ENCODE assay signal across 8 mouse cellular contexts in the genomic region with DNA sequence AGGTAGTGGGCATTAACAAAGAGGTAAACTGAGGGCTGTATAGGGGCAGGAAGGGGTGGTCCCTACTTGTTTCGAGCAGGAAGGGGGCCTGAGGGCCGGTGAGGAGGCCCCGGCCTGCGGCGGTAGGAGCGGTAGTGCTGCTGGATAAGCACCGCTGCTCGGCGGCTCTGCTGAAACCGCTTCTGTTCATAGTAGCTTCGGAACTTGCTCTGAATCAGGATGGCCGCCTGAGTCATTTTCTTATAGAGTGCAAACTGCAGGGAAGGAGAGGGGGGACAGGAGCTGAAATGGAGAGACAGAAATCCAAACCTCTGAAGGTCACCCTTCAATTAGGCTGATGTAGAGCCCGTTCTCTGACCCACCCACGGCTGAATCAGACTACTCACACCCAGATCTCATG. TPM values are rescaled to one million over a fixed set of nuclear protein-coding genes. Genes with fewer than 3 reads are reported as not detected.
DNase-seq lines count a peak whose midpoint lies in the region; ATAC-seq and TF ChIP-seq lines count a peak whose summit lies in the region.

No protein-coding gene starts in this region.

- ATAC-seq in lung, embryonic 14.5 days (ENCODE audit: insufficient read depth) = no peak
- no peak for ATAC-seq in hindbrain, embryonic 16.5 days
- no peak for ATAC-seq in midbrain, embryonic 12.5 days (ENCODE audit: low FRiP score, low read depth)

- H3K36me3 ChIP-seq in lung, embryonic 14.5 days (ENCODE audit: insufficient read depth) = peaks cover 46% of the 10 kb centered on the region
- peaks cover 53% of the 10 kb centered on the region for H3K36me3 ChIP-seq in embryonic facial prominence, embryonic 10.5 days (replicated peaks)
- H3K36me3 ChIP-seq in hindbrain, embryonic 16.5 days (ENCODE audit: control insufficient read depth, insufficient read depth, low read length) = peaks cover 5% of the 10 kb centered on the region; the same call in 1 of the 2 replicates
- H3K36me3 ChIP-seq in midbrain, embryonic 12.5 days = peaks cover 37% of the 10 kb centered on the region

- H3K27me3 ChIP-seq in lung, embryonic 14.5 days (ENCODE audit: insufficient read depth, low read length) = no peaks in the 10 kb centered on the region
- H3K27me3 ChIP-seq in embryonic facial prominence, embryonic 10.5 days (replicated peaks; ENCODE audit: low read depth, poor library complexity, severe bottlenecking) = no peaks in the 10 kb centered on the region
- no peaks in the 10 kb centered on the region for H3K27me3 ChIP-seq in hindbrain, embryonic 16.5 days (replicated peaks; ENCODE audit: control insufficient read depth, insufficient read depth, low read length)
- H3K27me3 ChIP-seq in midbrain, embryonic 12.5 days = no peaks in the 10 kb centered on the region

- H3K27ac ChIP-seq in lung, embryonic 14.5 days (ENCODE audit: low read depth) = peak overlapping the region; percentile 96
- peak overlapping the region; percentile 95 for H3K27ac ChIP-seq in embryonic facial prominence, embryonic 10.5 days (replicated peaks)
- peak overlapping the region; percentile 97 for H3K27ac ChIP-seq in hindbrain, embryonic 16.5 days (ENCODE audit: low read depth, low read length)
- peak overlapping the region; percentile 90 for H3K27ac ChIP-seq in midbrain, embryonic 12.5 days (replicated peaks)

- TF ChIP-seq POLR2A in lung, adult 2 months (IDR thresholded peaks at IDR 0.05; ENCODE audit: borderline replicate concordance, extremely low read depth, low read depth, low read length) = no peak

- H3K4me1 ChIP-seq in lung, embryonic 14.5 days (ENCODE audit: insufficient read depth) = 0 out of 2 replicates have a peak, but pooled peaks cover 7% of the 10 kb centered on the region
- peaks cover 4% of the 10 kb centered on the region; the same call in 1 of the 2 replicates for H3K4me1 ChIP-seq in lung, adult 2 months (ENCODE audit: control insufficient read depth, insufficient read depth, low read length)
- peaks cover 30% of the 10 kb centered on the region for H3K4me1 ChIP-seq in embryonic facial prominence, embryonic 10.5 days
- peaks cover 18% of the 10 kb centered on the region for H3K4me1 ChIP-seq in hindbrain, embryonic 16.5 days (ENCODE audit: control insufficient read depth, insufficient read depth, low read depth, low read length)
- peaks cover 27% of the 10 kb centered on the region for H3K4me1 ChIP-seq in midbrain, embryonic 12.5 days

- H3K4me2 ChIP-seq in lung, embryonic 14.5 days = peak overlapping the region; percentile 83
- H3K4me2 ChIP-seq in hindbrain, embryonic 16.5 days (ENCODE audit: low read length) = peak overlapping the region; percentile 86
- H3K4me2 ChIP-seq in midbrain, embryonic 12.5 days (replicated peaks) = peak overlapping the region; percentile 94

- TF ChIP-seq CTCF in lung, embryonic 14.5 days (IDR thresholded peaks at IDR 0.05; ENCODE audit: low read depth) = no peak
- TF ChIP-seq CTCF in lung, adult 2 months (IDR thresholded peaks at IDR 0.05; ENCODE audit: insufficient read depth, low read length) = no peak

- no peak for DNase-seq in lung, embryonic 14.5 days
- DNase-seq in lung, adult 2 months = no peak
- DNase-seq in embryonic facial prominence, embryonic 10.5 days (ENCODE audit: low spot score) = peak; percentile 39
- no peak for DNase-seq in urinary bladder, adult 18-20 months (ENCODE audit: low spot score in 2 of 2)
- DNase-seq in layer of hippocampus, postnatal 10 days (ENCODE audit: low spot score in 2 of 2) = no peak
- DNase-seq in embryo, embryonic 10 days (ENCODE audit: low spot score) = no peak

- H3K4me3 ChIP-seq in lung, embryonic 14.5 days (ENCODE audit: low read depth, low read length) = peak overlapping the region; percentile 53
- H3K4me3 ChIP-seq in lung, adult 2 months (replicated peaks; ENCODE audit: extremely low read depth, low read depth, low read length) = no peak overlapping the region
- peak overlapping the region; percentile 64 for H3K4me3 ChIP-seq in embryonic facial prominence, embryonic 10.5 days
- peak overlapping the region; percentile 64 for H3K4me3 ChIP-seq in hindbrain, embryonic 16.5 days (ENCODE audit: low read length)
- peak overlapping the region; percentile 67 for H3K4me3 ChIP-seq in midbrain, embryonic 12.5 days

- 36% methylated on average over 14 of the region's 14 CpGs for WGBS in lung, embryonic 14.5 days
- 57% methylated on average over 14 of the region's 14 CpGs for WGBS in lung, adult 2 months
- 45% methylated on average over 14 of the region's 14 CpGs for WGBS in embryonic facial prominence, embryonic 10.5 days
- WGBS in hindbrain, embryonic 16.5 days = 38% methylated on average over 14 of the region's 14 CpGs
- WGBS in midbrain, embryonic 12.5 days = 48% methylated on average over 14 of the region's 14 CpGs

- no peaks in the 10 kb centered on the region for H3K9me3 ChIP-seq in lung, embryonic 14.5 days (ENCODE audit: low read depth, low read length)
- H3K9me3 ChIP-seq in embryonic facial prominence, embryonic 10.5 days = no peaks in the 10 kb centered on the region
- H3K9me3 ChIP-seq in hindbrain, embryonic 16.5 days (ENCODE audit: control insufficient read depth, low read length) = no peaks in the 10 kb centered on the region
- H3K9me3 ChIP-seq in midbrain, embryonic 12.5 days = no peaks in the 10 kb centered on the region

- peak overlapping the region; percentile 58 for H3K9ac ChIP-seq in lung, embryonic 14.5 days
- peak overlapping the region; percentile 79 for H3K9ac ChIP-seq in hindbrain, embryonic 16.5 days (ENCODE audit: low read depth, low read length)
- H3K9ac ChIP-seq in midbrain, embryonic 12.5 days (replicated peaks) = peak overlapping the region; percentile 84

RNA-seq across cellular contexts. Expression of a gene that starts 1.3 kb away (rescaled TPM):
- 141 and 167 TPM in 2 replicates for polyA plus RNA-seq in lung, embryonic 14.5 days (2014; fragmentation: Nextera tagmentation; extraction: Ambion mirVana)
- 24.7 and 39.0 TPM in 2 replicates for polyA plus RNA-seq in lung, adult 2 months (2012; rRNA removed)
- 181 and 185 TPM in 2 replicates for polyA plus RNA-seq in embryonic facial prominence, embryonic 10.5 days (2016; fragmentation: Nextera tagmentation; extraction: Ambion mirVana)
- polyA plus RNA-seq in hindbrain, embryonic 16.5 days (2015; fragmentation: Nextera tagmentation; extraction: Ambion mirVana) = 151 and 161 TPM in 2 replicates
- polyA plus RNA-seq in midbrain, embryonic 12.5 days (2016; fragmentation: Nextera tagmentation; extraction: Ambion mirVana) = 156 and 160 TPM in 2 replicates
- 10 to 100 TPM; 52.8 to 53.9 TPM for total RNA-seq in layer of hippocampus, postnatal 10 days (2021)

RNA-seq across cellular contexts. Expression of a gene that starts 13.5 kb away (rescaled TPM):
- polyA plus RNA-seq in lung, embryonic 14.5 days (2014; fragmentation: Nextera tagmentation; extraction: Ambion mirVana) = 12.7 and 19.6 TPM in 2 replicates
- 19.6 and 97.3 TPM in 2 replicates for polyA plus RNA-seq in lung, adult 2 months (2012; rRNA removed)
- polyA plus RNA-seq in embryonic facial prominence, embryonic 10.5 days (2016; fragmentation: Nextera tagmentation; extraction: Ambion mirVana) = 72.9 and 88.4 TPM in 2 replicates
- polyA plus RNA-seq in hindbrain, embryonic 16.5 days (2015; fragmentation: Nextera tagmentation; extraction: Ambion mirVana) = 6.0 and 16.3 TPM in 2 replicates
- polyA plus RNA-seq in midbrain, embryonic 12.5 days (2016; fragmentation: Nextera tagmentation; extraction: Ambion mirVana) = 12.0 and 12.7 TPM in 2 replicates
- 10 to 100 TPM in 1 of 2 experiments, 1 to 10 TPM in 1; 5.1 to 10.5 TPM for total RNA-seq in layer of hippocampus, postnatal 10 days (2021)

RNA-seq across cellular contexts. Expression of a gene that starts 16.0 kb away (rescaled TPM):
- 2,124 and 2,138 TPM in 2 replicates for polyA plus RNA-seq in lung, embryonic 14.5 days (2014; fragmentation: Nextera tagmentation; extraction: Ambion mirVana)
- 933 and 1,129 TPM in 2 replicates for polyA plus RNA-seq in lung, adult 2 months (2012; rRNA removed)
- 2,153 and 2,165 TPM in 2 replicates for polyA plus RNA-seq in embryonic facial prominence, embryonic 10.5 days (2016; fragmentation: Nextera tagmentation; extraction: Ambion mirVana)
- polyA plus RNA-seq in hindbrain, embryonic 16.5 days (2015; fragmentation: Nextera tagmentation; extraction: Ambion mirVana) = 638 and 764 TPM in 2 replicates
- 1,047 and 1,099 TPM in 2 replicates for polyA plus RNA-seq in midbrain, embryonic 12.5 days (2016; fragmentation: Nextera tagmentation; extraction: Ambion mirVana)
- 100 to 1,000 TPM; 364 to 371 TPM for total RNA-seq in layer of hippocampus, postnatal 10 days (2021)

RNA-seq across cellular contexts. Expression of a gene that starts 17.4 kb away (rescaled TPM):
- polyA plus RNA-seq in lung, embryonic 14.5 days (2014; fragmentation: Nextera tagmentation; extraction: Ambion mirVana) = 15.3 and 16.2 TPM in 2 replicates
- polyA plus RNA-seq in lung, adult 2 months (2012; rRNA removed) = 33.1 and 35.7 TPM in 2 replicates
- polyA plus RNA-seq in embryonic facial prominence, embryonic 10.5 days (2016; fragmentation: Nextera tagmentation; extraction: Ambion mirVana) = 10.5 and 10.9 TPM in 2 replicates
- 26.3 and 31.5 TPM in 2 replicates for polyA plus RNA-seq in hindbrain, embryonic 16.5 days (2015; fragmentation: Nextera tagmentation; extraction: Ambion mirVana)
- 13.0 and 14.9 TPM in 2 replicates for polyA plus RNA-seq in midbrain, embryonic 12.5 days (2016; fragmentation: Nextera tagmentation; extraction: Ambion mirVana)
- 100 to 1,000 TPM; 183 to 189 TPM for total RNA-seq in layer of hippocampus, postnatal 10 days (2021)

RNA-seq across cellular contexts. Expression of a gene that starts 23.2 kb away (rescaled TPM):
- polyA plus RNA-seq in lung, embryonic 14.5 days (2014; fragmentation: Nextera tagmentation; extraction: Ambion mirVana) = 128 and 133 TPM in 2 replicates
- 83.6 and 113 TPM in 2 replicates for polyA plus RNA-seq in lung, adult 2 months (2012; rRNA removed)
- 135 and 137 TPM in 2 replicates for polyA plus RNA-seq in embryonic facial prominence, embryonic 10.5 days (2016; fragmentation: Nextera tagmentation; extraction: Ambion mirVana)
- polyA plus RNA-seq in hindbrain, embryonic 16.5 days (2015; fragmentation: Nextera tagmentation; extraction: Ambion mirVana) = 185 and 191 TPM in 2 replicates
- 138 and 149 TPM in 2 replicates for polyA plus RNA-seq in midbrain, embryonic 12.5 days (2016; fragmentation: Nextera tagmentation; extraction: Ambion mirVana)
- 100 to 1,000 TPM; 117 to 125 TPM for total RNA-seq in layer of hippocampus, postnatal 10 days (2021)
